Mouse (Mus musculus) liver, embryonic 14.5 days (tissue): ENCODE measurements around the gene Kxd1.

Source experiments
- CTCF ChIP-seq: IDR thresholded peaks from 2 replicates; pipeline ENCODE4 v1.5.1; 2016; ENCODE audit warnings: antibody characterized with exemption, low read depth, control low read depth
- EP300 ChIP-seq: IDR thresholded peaks from 2 replicates; pipeline ENCODE4 v1.6.1; 2016; ENCODE audit warnings: antibody characterized with exemption, low read depth

DNA sequence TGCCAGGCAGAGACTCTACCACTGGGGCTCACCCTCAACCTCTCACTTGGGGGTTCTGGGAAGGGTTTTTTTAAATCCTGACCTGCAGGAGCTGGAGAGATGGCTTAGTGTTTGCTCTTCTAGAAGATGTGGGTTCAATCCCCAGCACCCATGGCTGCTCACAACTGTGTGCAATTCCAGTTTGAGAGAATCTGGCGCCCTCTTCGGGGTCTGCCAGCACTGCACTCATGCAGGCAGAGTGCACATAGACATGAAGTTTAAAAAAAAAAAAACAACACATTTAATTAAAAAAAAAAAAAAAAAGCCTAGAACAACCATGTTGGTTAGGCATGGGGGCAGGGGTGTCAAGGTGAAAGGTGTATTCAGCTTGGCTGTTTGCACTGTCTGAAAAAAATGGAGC lies 2.6 kb upstream of the Kxd1 start:
- TF ChIP-seq CTCF = peak; percentile 45
- TF ChIP-seq EP300 = no peak
